Mouse (Mus musculus) thymus, adult 2 months (tissue): ENCODE measurements at regions not wholly inside any gene's neighbourhood (a gene's known extent, or its start where the extent isn't known, plus 50 kb on each side); places are given as distances from the start of the nearest gene placed in this dataset.

ENCODE experiments used
- CTCF ChIP-seq: fragments of 200-500 bp; IDR thresholded peaks from 2 replicates; pipeline ENCODE4 v1.5.1; 2012; ENCODE audit warnings: mild to moderate bottlenecking, control low read depth, low read length, moderate library complexity, borderline replicate concordance; ENCODE audit not compliant: control insufficient read depth, poor library complexity, insufficient read depth; ENCODE audit errors: extremely low read depth
- POLR2A ChIP-seq: fragments of 200-500 bp; IDR thresholded peaks from 2 replicates; pipeline ENCODE4 v1.6.1; 2012; ENCODE audit warnings: mild to moderate bottlenecking, low read length, control low read depth, moderate library complexity; ENCODE audit not compliant: control insufficient read depth, poor library complexity, insufficient read depth; ENCODE audit errors: extremely low read depth

DNA sequence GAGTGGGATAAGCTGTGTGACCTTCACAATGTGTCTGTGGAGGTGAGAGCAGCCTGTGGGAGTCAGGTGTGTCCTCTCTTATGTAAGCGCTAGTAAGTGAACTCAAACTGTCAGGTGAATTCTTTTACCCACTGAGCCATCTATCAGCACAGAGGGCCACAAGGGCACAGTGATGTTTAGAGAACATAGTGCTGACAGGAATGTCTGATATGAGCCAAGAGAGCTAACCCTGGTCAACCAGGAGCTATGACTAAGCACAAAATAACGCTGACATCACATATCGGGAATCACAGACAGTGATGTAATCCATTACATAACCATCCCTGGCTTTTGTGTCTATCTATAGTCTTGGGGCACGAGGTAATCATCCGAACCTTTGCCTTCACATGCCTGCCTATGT lies 669.4 kb upstream of the Tbl1xr1 start:
- TF ChIP-seq CTCF (no peak), POLR2A (no peak)
